8 mouse cellular contexts compared by ENCODE assay signal in genomic region chr4:152625032-152626003, GRCm38 (mm10).
DNase-seq lines count a peak whose midpoint lies in the region; ATAC-seq and TF ChIP-seq lines count a peak whose summit lies in the region.

No protein-coding gene starts in this region.

- peak; percentile 69 for DNase-seq in WW6 (ENCODE audit: low read depth, low spot score)
- DNase-seq in cerebellum, adult 2 months: peak; percentile 55 to 62
- DNase-seq in hindbrain, embryonic 14.5 days (ENCODE audit: low spot score): peak; percentile 85
- peak; percentile 73 to 82 for DNase-seq in layer of hippocampus, postnatal 10 days (ENCODE audit: low spot score in 2 of 2)
- DNase-seq in lung, postnatal 14 days: peak; percentile 43
- peak; percentile 84 for DNase-seq in right cerebral cortex, adult 18-20 months
- no peak for DNase-seq in T-cell, adult 2 months (ENCODE audit: low spot score)

- no peaks in the 10 kb centered on the region for H3K9me3 ChIP-seq in hindbrain, embryonic 14.5 days (ENCODE audit: control insufficient read depth, low read length)

- peak overlapping the region; percentile 33 for H3K4me2 ChIP-seq in hindbrain, embryonic 14.5 days (replicated peaks)

- H3K27ac ChIP-seq in cerebellum, adult 2 months (ENCODE audit: insufficient read depth, low read length): no peak overlapping the region
- H3K27ac ChIP-seq in hindbrain, embryonic 14.5 days: peak overlapping the region; percentile 75

- H3K9ac ChIP-seq in hindbrain, embryonic 14.5 days: no peak overlapping the region

- peaks cover 9% of the 10 kb centered on the region for H3K4me1 ChIP-seq in cerebellum, adult 2 months (ENCODE audit: control insufficient read depth, insufficient read depth, low read length)
- peaks cover 35% of the 10 kb centered on the region for H3K4me1 ChIP-seq in hindbrain, embryonic 14.5 days (replicated peaks; ENCODE audit: control insufficient read depth, insufficient read depth, low read length)

- 5% methylated on average over 22 of the region's 22 CpGs for WGBS in cerebellum, adult 2 months
- WGBS in hindbrain, embryonic 14.5 days: 3% methylated on average over 22 of the region's 22 CpGs

- TF ChIP-seq CTCF in cerebellum, adult 2 months (IDR thresholded peaks at IDR 0.05; ENCODE audit: borderline replicate concordance, insufficient read depth, low read depth, low read length): peak; percentile 87

- H3K27me3 ChIP-seq in cerebellum, adult 2 months (ENCODE audit: control insufficient read depth, insufficient read depth, low read length): no peaks in the 10 kb centered on the region
- H3K27me3 ChIP-seq in hindbrain, embryonic 14.5 days (ENCODE audit: control insufficient read depth, insufficient read depth, low read length): no peaks in the 10 kb centered on the region

- ATAC-seq in frontal cortex, adult (ENCODE audit: low TSS enrichment): peak; percentile 58
- ATAC-seq in hindbrain, embryonic 14.5 days (ENCODE audit: low FRiP score): peak; percentile 81

- H3K36me3 ChIP-seq in hindbrain, embryonic 14.5 days (replicated peaks; ENCODE audit: control insufficient read depth, insufficient read depth): no peaks in the 10 kb centered on the region

- TF ChIP-seq POLR2A in cerebellum, adult 2 months (IDR thresholded peaks at IDR 0.05; ENCODE audit: borderline replicate concordance, insufficient read depth, low read length): no peak

- H3K4me3 ChIP-seq in cerebellum, adult 2 months (replicated peaks; ENCODE audit: insufficient read depth, low read depth, low read length): no peak overlapping the region
- no peak overlapping the region for H3K4me3 ChIP-seq in hindbrain, embryonic 14.5 days (replicated peaks; ENCODE audit: low read length)
